Mouse (Mus musculus) liver, embryonic 11.5 days (tissue): Measurements from ENCODE around the gene Pla2g3. TPM values are rescaled to one million over a fixed set of nuclear protein-coding genes. Genes with fewer than 3 reads are reported as not detected.

ENCODE experiments used
- ATAC-seq: fragments of 200-750 bp; cut with Nextera tagmentation; replicated peaks from 2 replicates; pipeline ENCODE4 v1.8.0; 2017; ENCODE audit warnings: moderate number of reproducible peaks, mild to moderate bottlenecking, moderate TSS enrichment, moderate library complexity; ENCODE audit not compliant: low FRiP score
- DNase-seq: peaks from one replicate; pipeline ENCODE4 v3.0.0-alpha.2; 2017; ENCODE audit warnings: low spot score
- H3K27ac ChIP-seq: fragments of 300-500 bp; sonication (generic); 2 replicates; pipeline ENCODE4 v1.5.1; 2014; ENCODE audit warnings: mild to moderate bottlenecking, low read depth, low read length, control low read depth
- H3K27me3 ChIP-seq: fragments of 300-500 bp; sonication (generic); replicated peaks from 2 replicates; pipeline ENCODE4 v1.6.1; 2014; ENCODE audit warnings: low read length, mixed read lengths; ENCODE audit not compliant: control insufficient read depth, insufficient read depth
- H3K36me3 ChIP-seq: fragments of 300-500 bp; sonication (generic); 2 replicates; pipeline ENCODE4 v1.6.1; 2014; ENCODE audit warnings: mild to moderate bottlenecking, low read length, moderate library complexity, mixed read lengths; ENCODE audit not compliant: control insufficient read depth, insufficient read depth
- H3K4me1 ChIP-seq: fragments of 300-500 bp; sonication (generic); replicated peaks from 2 replicates; pipeline ENCODE4 v1.6.1; 2014; ENCODE audit warnings: low read length, mixed read lengths; ENCODE audit not compliant: control insufficient read depth, insufficient read depth
- H3K4me2 ChIP-seq: fragments of 300-500 bp; sonication (generic); 2 replicates; pipeline ENCODE4 v1.6.1; 2014; ENCODE audit warnings: mild to moderate bottlenecking, control low read depth, moderate library complexity
- H3K4me3 ChIP-seq: fragments of 300-500 bp; sonication (generic); 2 replicates; pipeline ENCODE4 v1.5.1; 2014; ENCODE audit warnings: low read depth, low read length, control low read depth
- H3K9ac ChIP-seq: fragments of 300-500 bp; sonication (generic); 2 replicates; pipeline ENCODE4 v1.6.1; 2014; ENCODE audit warnings: low read depth, low read length, control low read depth
- H3K9me3 ChIP-seq: fragments of 300-500 bp; sonication (generic); 2 replicates; pipeline ENCODE4 v1.6.1; 2016; ENCODE audit warnings: low read length, inconsistent platforms, mixed read lengths; ENCODE audit not compliant: control insufficient read depth
- WGBS: fragments of 180-500 bp; shearing (Covaris S2); extraction: QIAGEN DNeasy Blood & Tissue Kit; methylation state at CpG from one replicate; pipeline ENCODE4 v1.1.7; 2014; 5-methylcytosine and 5-hydroxymethylcytosine counted together
- polyA plus RNA-seq: library from polyadenylated mRNA; unstranded; fragments of >200 nt; fragmentation: Nextera tagmentation; extraction: Ambion mirVana; gene quantifications from 2 replicates; pipeline ENCODE4 v1.2.1, GENCODE M21; 2014

The Pla2g3 gene
- polyA plus RNA-seq, 1 experiment from 2014 or later: 0.27 TPM

- no peak overlapping the region for H3K9ac ChIP-seq
- no peak for ATAC-seq
These were observed 34.6 kb upstream of the Pla2g3 start for GRCm38 (mm10) chr11:3453467-3453866.

GRCm38 (mm10) chr11:3454506-3454905 lies 33.6 kb upstream of the Pla2g3 start:
- WGBS: 96% methylated on average over 3 of the region's 3 CpGs
- Histone ChIP-seq H3K9me3 (no peaks in the 10 kb centered on the region), H3K4me2 (no peak overlapping the region), H3K27me3 (no peaks in the 10 kb centered on the region), H3K9ac (no peak overlapping the region), H3K27ac (no peak overlapping the region), H3K36me3 (peaks cover 4% of the 10 kb centered on the region; the same call in 1 of the 2 replicates), H3K4me3 (no peak overlapping the region), H3K4me1 (peaks cover 9% of the 10 kb centered on the region)
- DNase-seq: no peak
- ATAC-seq: no peak

More at GRCm38 (mm10) chr11:3453467-3453866, 34.6 kb upstream of the Pla2g3 start:
- peak overlapping the region; percentile 81 for H3K4me2 ChIP-seq
- 62% methylated on average over 6 of the region's 6 CpGs for WGBS
- no peak for DNase-seq
- no peaks in the 10 kb centered on the region for H3K27me3 ChIP-seq
- H3K27ac ChIP-seq: no peak overlapping the region
- H3K36me3 ChIP-seq: peaks cover 4% of the 10 kb centered on the region; the same call in 1 of the 2 replicates
- H3K9me3 ChIP-seq: no peaks in the 10 kb centered on the region
- peaks cover 9% of the 10 kb centered on the region for H3K4me1 ChIP-seq
- H3K4me3 ChIP-seq: peak overlapping the region; percentile 73

GRCm38 (mm10) chr11:3456354-3456753 lies 31.7 kb upstream of the Pla2g3 start:
- WGBS: 27% methylated on average over 1 of the region's 1 CpGs
- Histone ChIP-seq H3K4me1 (peaks cover 4% of the 10 kb centered on the region), H3K27me3 (no peaks in the 10 kb centered on the region), H3K4me2 (no peak overlapping the region), H3K36me3 (peaks cover 4% of the 10 kb centered on the region; the same call in 1 of the 2 replicates), H3K27ac (no peak overlapping the region), H3K9ac (no peak overlapping the region), H3K4me3 (no peak overlapping the region), H3K9me3 (no peaks in the 10 kb centered on the region)
- ATAC-seq: no peak
- DNase-seq: no peak

- ATAC-seq (peak; percentile 52), DNase-seq (no peak)
- 77% methylated on average over 13 of the region's 13 CpGs for WGBS
- no peaks in the 10 kb centered on the region for H3K27me3 ChIP-seq
- H3K9ac ChIP-seq: no peak overlapping the region
- H3K4me2 ChIP-seq: no peak overlapping the region
- no peak overlapping the region for H3K4me3 ChIP-seq
- peaks cover 4% of the 10 kb centered on the region; the same call in 1 of the 2 replicates for H3K36me3 ChIP-seq
- no peaks in the 10 kb centered on the region for H3K9me3 ChIP-seq
- H3K27ac ChIP-seq: no peak overlapping the region
- H3K4me1 ChIP-seq: no peaks in the 10 kb centered on the region
These were observed 29.5 kb upstream of the Pla2g3 start for GRCm38 (mm10) chr11:3458428-3459104.

GRCm38 (mm10) chr11:3459105-3459468 lies 29.0 kb upstream of the Pla2g3 start:
- Histone ChIP-seq H3K9me3 (no peaks in the 10 kb centered on the region), H3K4me1 (no peaks in the 10 kb centered on the region), H3K36me3 (peaks cover 4% of the 10 kb centered on the region; the same call in 1 of the 2 replicates), H3K27me3 (no peaks in the 10 kb centered on the region), H3K4me3 (no peak overlapping the region), H3K9ac (no peak overlapping the region), H3K27ac (no peak overlapping the region), H3K4me2 (no peak overlapping the region)
- DNase-seq: no peak
- 66% methylated on average over 2 of the region's 2 CpGs for WGBS
- ATAC-seq: no peak

- Histone ChIP-seq H3K9ac (no peak overlapping the region), H3K4me3 (no peak overlapping the region), H3K9me3 (no peaks in the 10 kb centered on the region), H3K27ac (no peak overlapping the region), H3K4me1 (no peaks in the 10 kb centered on the region), H3K27me3 (no peaks in the 10 kb centered on the region), H3K4me2 (no peak overlapping the region), H3K36me3 (no peaks in the 10 kb centered on the region)
- no peak for DNase-seq
- no peak for ATAC-seq
- 86% methylated on average over 1 of the region's 1 CpGs for WGBS
These were observed 25.2 kb upstream of the Pla2g3 start for GRCm38 (mm10) chr11:3462846-3463245.

DNA sequence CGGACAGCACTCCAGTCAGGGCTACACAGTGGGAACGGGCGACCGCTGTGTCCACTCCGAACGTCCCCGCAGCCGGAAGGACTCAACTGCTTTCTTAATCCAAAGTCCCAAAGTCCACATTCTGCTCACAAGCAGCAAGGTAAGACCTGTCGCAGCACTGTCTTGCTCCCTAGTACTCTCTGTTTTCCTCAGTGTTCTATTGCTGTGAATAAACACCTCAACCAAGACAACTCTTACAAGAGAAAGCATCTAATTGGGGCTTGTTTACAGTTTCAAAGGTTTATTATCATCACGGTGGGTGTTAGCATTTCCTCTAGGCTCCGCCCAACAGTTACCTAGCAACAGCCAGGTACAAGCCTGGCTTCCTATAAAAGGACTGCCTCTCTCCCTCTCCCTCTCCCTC lies 16.6 kb upstream of the Pla2g3 start:
- ATAC-seq: no peak
- no peaks in the 10 kb centered on the region for H3K27me3 ChIP-seq
- 33% methylated on average over 11 of the region's 11 CpGs for WGBS
- no peak overlapping the region for H3K27ac ChIP-seq
- no peak overlapping the region for H3K4me2 ChIP-seq
- no peaks in the 10 kb centered on the region for H3K4me1 ChIP-seq
- no peaks in the 10 kb centered on the region for H3K36me3 ChIP-seq
- H3K9ac ChIP-seq: no peak overlapping the region
- no peaks in the 10 kb centered on the region for H3K9me3 ChIP-seq
- H3K4me3 ChIP-seq: no peak overlapping the region
- DNase-seq: no peak

DNA sequence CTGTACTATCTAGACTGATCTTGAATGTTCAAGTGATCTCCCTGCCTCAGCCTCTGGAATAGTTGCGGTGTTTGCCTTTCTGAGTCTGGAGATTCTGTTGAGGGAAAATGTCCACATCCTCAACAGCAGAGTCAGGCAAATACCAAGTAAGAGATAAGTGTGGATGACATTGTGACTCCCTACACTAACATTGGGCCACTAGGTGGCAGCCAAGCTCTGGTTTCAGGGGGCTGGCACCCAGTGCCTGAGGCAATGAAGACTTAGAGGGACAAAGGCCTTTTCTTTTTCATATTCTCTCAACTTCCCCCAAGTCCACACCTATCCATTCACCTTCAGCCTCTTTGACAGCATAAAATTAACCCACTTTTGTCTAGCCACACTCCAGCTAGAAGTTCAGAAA lies 15.6 kb upstream of the Pla2g3 start:
- Histone ChIP-seq H3K9me3 (no peaks in the 10 kb centered on the region), H3K4me2 (no peak overlapping the region), H3K36me3 (no peaks in the 10 kb centered on the region), H3K4me3 (no peak overlapping the region), H3K27me3 (no peaks in the 10 kb centered on the region), H3K4me1 (no peaks in the 10 kb centered on the region), H3K27ac (no peak overlapping the region), H3K9ac (no peak overlapping the region)
- 18% methylated on average over 1 of the region's 1 CpGs for WGBS
- DNase-seq: peak; percentile 63
- ATAC-seq: peak; percentile 77

DNA sequence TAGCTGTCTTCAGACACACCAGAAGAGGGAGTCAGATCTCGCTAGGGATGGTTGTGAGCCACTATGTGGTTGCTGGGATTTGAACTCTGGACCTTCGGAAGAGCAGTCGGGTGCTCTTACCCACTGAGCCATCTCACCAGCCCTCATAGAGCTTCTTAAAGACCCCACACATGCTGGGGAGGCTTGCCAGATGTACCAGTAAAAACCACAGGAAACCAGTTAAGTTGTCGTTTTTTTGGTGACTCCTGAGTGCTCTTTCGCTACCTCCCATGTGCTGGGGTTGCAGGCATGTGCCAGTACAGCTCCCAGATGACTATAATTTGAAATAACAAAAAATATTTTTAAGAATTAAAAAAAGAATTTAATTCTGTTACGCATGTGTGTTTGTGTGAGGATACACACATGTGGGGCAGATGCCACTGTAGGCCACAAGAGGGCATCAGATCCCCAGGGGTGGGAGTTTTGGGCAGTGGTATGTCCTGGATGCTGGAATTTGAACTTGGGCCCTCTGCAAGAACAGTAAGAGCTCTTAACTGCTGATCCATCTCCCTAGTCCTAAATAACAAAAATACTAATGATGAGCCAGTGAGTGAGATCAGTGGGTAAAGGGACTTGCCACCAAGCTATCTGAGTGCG lies 13.5 kb upstream of the Pla2g3 start:
- Histone ChIP-seq H3K9ac (no peak overlapping the region), H3K4me1 (no peaks in the 10 kb centered on the region), H3K27me3 (no peaks in the 10 kb centered on the region), H3K4me3 (no peak overlapping the region), H3K4me2 (no peak overlapping the region), H3K27ac (no peak overlapping the region), H3K9me3 (no peaks in the 10 kb centered on the region), H3K36me3 (no peaks in the 10 kb centered on the region)
- 65% methylated on average over 7 of the region's 7 CpGs for whole genome bisulfite sequencing
- ATAC-seq: no peak
- no peak for DNase-seq
